Mouse (Mus musculus): ENCODE measurements around the gene Arid3a.

- TF ChIP-seq MAZ (IDR thresholded peaks at IDR 0.05; ENCODE audit: low read depth, low read length) (no peak), USF1 (IDR thresholded peaks at IDR 0.05; ENCODE audit: low read depth, low read length) (no peak), MAFK (IDR thresholded peaks at IDR 0.05; ENCODE audit: insufficient replicate concordance, low read length) (no peak), USF2 (conservative IDR thresholded peaks at IDR 0.05; ENCODE audit: low read depth, low read length) (no peak), CTCF (conservative IDR thresholded peaks at IDR 0.05 in 1 of 2, IDR thresholded peaks at IDR 0.05 in 1 of 2; ENCODE audit: low read depth in 2 of 2, low read length in 2 of 2) (no peak), JUND (conservative IDR thresholded peaks at IDR 0.05; ENCODE audit: low read depth, low read length) (no peak), POLR2A (IDR thresholded peaks at IDR 0.05; ENCODE audit: low read depth, low read length) (no peak), CHD2 (IDR thresholded peaks at IDR 0.05; ENCODE audit: low read length) (no peak), POLR2AphosphoS2 (IDR thresholded peaks at IDR 0.05; ENCODE audit: low read depth, low read length) (no peak), E2F4 (IDR thresholded peaks at IDR 0.05; ENCODE audit: insufficient replicate concordance, low read depth, low read length) (no peak), TBP (conservative IDR thresholded peaks at IDR 0.05; ENCODE audit: low read depth, low read length) (no peak)
Observed at GRCm38 (mm10) chr10:79877757-79878156, 49.1 kb upstream of the Arid3a start.
